Mouse (Mus musculus) G1E (cell line): ENCODE measurements around the gene Arfgap1. TPM values are rescaled to one million over a fixed set of nuclear protein-coding genes. Genes with fewer than 3 reads are reported as not detected.
A peak's percentile ranks its signal among the peaks of the same experiment; 100 is the strongest.

Source experiments
- ATAC-seq: 2 replicates; pipeline ENCODE4 v1.8.0; 2016; ENCODE audit warnings: mild to moderate bottlenecking; ENCODE audit not compliant: insufficient number of reproducible peaks, poor library complexity, low FRiP score, severe bottlenecking; ENCODE audit errors: extremely low read depth
- DNase-seq: peaks from one replicate; pipeline ENCODE4 v3.0.0; 2012; ENCODE audit warnings: low spot score
- H3K27me3 ChIP-seq: 2 replicates; pipeline ENCODE4 v1.6.1; 2012; ENCODE audit warnings: mild to moderate bottlenecking, low read length, inconsistent platforms; ENCODE audit not compliant: insufficient read depth
- H3K36me3 ChIP-seq: replicated peaks from 2 replicates; pipeline ENCODE3; 2012; ENCODE audit warnings: mild to moderate bottlenecking, inconsistent platforms
- H3K4me1 ChIP-seq: 2 replicates; pipeline ENCODE4 v1.6.1; 2012; ENCODE audit warnings: low read depth, low read length, inconsistent platforms, mixed read lengths; ENCODE audit not compliant: insufficient read depth
- H3K4me3 ChIP-seq: 2 replicates; pipeline ENCODE4 v1.5.1; 2012; ENCODE audit warnings: low read depth, mild to moderate bottlenecking, inconsistent platforms, low read length, moderate library complexity, mixed read lengths
- H3K9me3 ChIP-seq: replicated peaks from 2 replicates; pipeline ENCODE4 v1.6.1; 2012; ENCODE audit warnings: inconsistent platforms
- CTCF ChIP-seq: IDR thresholded peaks from 2 replicates; pipeline ENCODE4 v1.5.1; 2012; ENCODE audit warnings: low read depth, low read length, inconsistent platforms, mixed read lengths
- GATA1 ChIP-seq: IDR thresholded peaks from 2 replicates; pipeline ENCODE4 v1.6.1; 2012; ENCODE audit warnings: borderline replicate concordance, low read length, inconsistent platforms, mixed read lengths
- GATA2 ChIP-seq: IDR thresholded peaks from 2 replicates; pipeline ENCODE4 v1.6.1; 2012; ENCODE audit warnings: low read depth, low read length, inconsistent platforms, borderline replicate concordance
- POLR2AphosphoS5 ChIP-seq: IDR thresholded peaks from 2 replicates; pipeline ENCODE4 v1.6.1; 2012; ENCODE audit warnings: low read depth, low read length, inconsistent platforms; ENCODE audit not compliant: insufficient replicate concordance
- TAL1 ChIP-seq: conservative IDR thresholded peaks from 2 replicates; pipeline ENCODE4 v1.6.1; 2012; ENCODE audit warnings: low read depth, low read length, inconsistent platforms, mixed read lengths
- polyA plus RNA-seq: library from polyadenylated mRNA; stranded (reverse); fragments of >175 nt; gene quantifications from 2 replicates; pipeline ENCODE4 v1.2.3, GENCODE M21; 2012
- total RNA-seq, 2 experiments: library from RNA; stranded (forward) in 1 of 2; stranded (reverse) in 1 of 2; fragments of 200-1000 nt in 1 of 2; fragments of >200 nt in 1 of 2; fragmentation: Nextera tagmentation in 1 of 2; gene quantifications; 2 replicates each; pipeline ENCODE4 v1.2.3; 2014 to 2017

Arfgap1 gene
- total and polyA plus RNA-seq, 3 experiments = 27.8 to 56.1 (median 40.6) TPM

DNA sequence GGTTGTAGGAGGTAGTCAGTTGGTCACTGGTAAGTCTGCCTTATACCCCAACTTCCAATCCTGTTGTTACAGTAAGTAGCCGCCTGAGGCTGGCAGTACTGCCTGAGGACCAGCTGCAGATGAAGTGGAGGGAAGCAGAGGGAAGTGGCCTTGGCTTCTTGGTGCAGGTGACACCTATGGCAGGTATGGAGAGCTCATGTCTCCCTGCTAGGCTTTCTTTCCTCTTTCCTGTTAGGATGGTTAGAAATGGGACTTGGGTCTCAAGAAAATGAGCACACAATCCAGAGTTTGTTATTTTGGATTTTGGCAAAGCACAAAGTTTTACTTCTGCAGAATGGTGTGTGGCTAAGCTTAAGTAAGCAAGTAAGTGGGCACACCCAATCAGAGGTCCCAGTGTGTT, 21.9 kb downstream of the Arfgap1 start:
- no peak for TF ChIP-seq CTCF
- TF ChIP-seq TAL1 = no peak
- TF ChIP-seq GATA1 = no peak
- TF ChIP-seq GATA2 = no peak
- TF ChIP-seq POLR2AphosphoS5 = no peak
- Histone ChIP-seq H3K9me3 (no peaks in the 10 kb centered on the region), H3K36me3 (peaks cover 10% of the 10 kb centered on the region), H3K4me3 (no peak overlapping the region), H3K27me3 (peaks cover 3% of the 10 kb centered on the region), H3K4me1 (no peaks in the 10 kb centered on the region)
- ATAC-seq (no peak), DNase-seq (no peak)

DNA sequence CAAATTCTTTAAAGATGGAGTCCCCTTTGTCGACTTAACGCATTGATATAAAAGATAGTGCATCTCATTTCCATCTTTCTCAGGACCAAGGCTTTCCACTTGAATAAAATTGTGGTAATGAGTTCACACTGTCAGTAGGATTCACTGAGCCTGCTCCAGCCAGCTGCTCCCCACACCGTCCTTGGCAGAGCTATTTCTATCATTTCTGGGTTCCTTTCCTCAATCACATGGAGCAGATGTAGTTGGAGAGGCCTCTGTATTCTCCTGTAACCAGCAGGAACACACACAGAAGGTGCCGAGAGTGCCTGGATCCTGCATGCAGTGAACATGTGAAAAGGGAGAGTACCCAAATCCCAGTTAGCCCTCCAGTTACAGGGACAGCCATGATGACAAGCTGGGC, 23.3 kb downstream of the Arfgap1 start:
- DNase-seq (no peak), ATAC-seq (no peak)
- no peaks in the 10 kb centered on the region for H3K4me1 ChIP-seq
- H3K9me3 ChIP-seq = no peaks in the 10 kb centered on the region
- TF ChIP-seq TAL1 = no peak
- TF ChIP-seq POLR2AphosphoS5 = no peak
- no peak for TF ChIP-seq GATA1
- no peak for TF ChIP-seq CTCF
- TF ChIP-seq GATA2 = no peak
- H3K27me3 ChIP-seq = peaks cover 6% of the 10 kb centered on the region
- H3K36me3 ChIP-seq = no peaks in the 10 kb centered on the region
- no peak overlapping the region for H3K4me3 ChIP-seq

DNA sequence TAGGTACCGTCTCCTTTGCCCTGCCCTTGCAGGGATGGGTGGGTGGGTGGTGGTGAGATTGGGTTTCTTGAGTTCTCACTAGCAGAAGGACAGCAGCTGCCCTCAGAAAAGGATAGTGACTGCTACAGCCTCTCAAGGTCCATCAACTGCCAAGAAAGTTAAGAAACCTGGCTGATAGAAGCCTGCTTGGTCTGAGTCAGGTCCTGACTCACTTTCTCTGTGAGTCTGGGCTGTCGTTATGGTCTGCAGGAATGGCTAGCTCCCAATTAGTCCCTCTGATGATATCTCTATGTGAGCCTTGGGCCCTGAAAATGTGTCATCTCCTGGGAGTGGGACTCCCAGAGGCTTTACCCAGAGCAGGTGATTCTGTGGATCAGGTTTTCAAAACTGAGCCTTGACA, 27.3 kb downstream of the Arfgap1 start:
- no peaks in the 10 kb centered on the region for H3K4me1 ChIP-seq
- TF ChIP-seq TAL1 (no peak), GATA2 (no peak), POLR2AphosphoS5 (no peak), GATA1 (no peak)
- DNase-seq (no peak), ATAC-seq (no peak)
- H3K4me3 ChIP-seq = no peak overlapping the region
- no peaks in the 10 kb centered on the region for H3K9me3 ChIP-seq
- H3K27me3 ChIP-seq = peaks cover 26% of the 10 kb centered on the region
- no peaks in the 10 kb centered on the region for H3K36me3 ChIP-seq

DNA sequence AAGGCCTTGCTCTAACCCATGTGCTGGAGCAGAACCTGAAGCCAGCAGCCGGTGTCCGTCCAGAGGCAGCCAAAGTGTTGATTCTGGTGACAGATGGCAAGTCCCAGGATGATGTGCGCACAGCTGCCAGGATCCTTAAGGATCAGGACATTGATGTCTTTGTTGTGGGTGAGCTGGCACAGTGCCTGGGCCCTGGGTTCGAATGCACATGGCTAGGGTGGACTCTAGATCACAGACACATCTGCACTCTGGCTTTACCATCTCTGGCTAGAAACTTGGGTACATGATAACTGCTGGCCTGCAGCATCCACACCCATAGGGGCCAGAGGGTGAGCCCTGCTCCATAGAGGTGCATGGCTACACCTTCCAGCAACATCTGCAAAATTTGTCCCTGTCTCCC, 28.4 kb downstream of the Arfgap1 start:
- H3K4me3 ChIP-seq = no peak overlapping the region
- H3K27me3 ChIP-seq = peaks cover 25% of the 10 kb centered on the region
- no peaks in the 10 kb centered on the region for H3K4me1 ChIP-seq
- TF ChIP-seq POLR2AphosphoS5 (no peak), CTCF (no peak), GATA2 (no peak), GATA1 (no peak)
- no peaks in the 10 kb centered on the region for H3K36me3 ChIP-seq
- no peak for DNase-seq
- no peak for ATAC-seq
- H3K9me3 ChIP-seq = no peaks in the 10 kb centered on the region

DNA sequence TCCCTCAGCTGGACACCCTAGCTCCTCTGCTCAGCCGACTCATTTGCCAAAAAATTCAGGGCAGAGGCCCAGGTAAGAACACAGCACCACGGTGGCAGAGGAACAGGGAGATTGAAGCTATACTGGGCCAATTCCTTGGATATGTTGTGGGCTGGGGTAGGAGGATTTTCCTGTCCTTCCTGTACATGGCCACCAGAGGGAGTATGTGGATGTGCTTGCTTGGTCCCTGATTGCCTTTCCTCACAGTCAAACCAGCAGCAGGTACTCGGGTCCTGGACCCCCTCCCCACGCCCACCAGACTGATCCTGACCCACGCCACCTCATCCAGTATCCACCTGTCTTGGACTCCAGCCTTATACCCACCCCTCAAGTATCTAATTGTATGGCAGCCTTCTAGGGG, 29.4 kb downstream of the Arfgap1 start:
- TF ChIP-seq GATA2 (no peak), POLR2AphosphoS5 (no peak), TAL1 (no peak), CTCF (peak; percentile 90), GATA1 (no peak)
- ATAC-seq = no peak; the same call in none of the 2 replicates
- DNase-seq = peak; percentile 60
- Histone ChIP-seq H3K9me3 (no peaks in the 10 kb centered on the region), H3K36me3 (no peaks in the 10 kb centered on the region), H3K27me3 (peaks cover 25% of the 10 kb centered on the region), H3K4me3 (no peak overlapping the region), H3K4me1 (no peaks in the 10 kb centered on the region)

DNA sequence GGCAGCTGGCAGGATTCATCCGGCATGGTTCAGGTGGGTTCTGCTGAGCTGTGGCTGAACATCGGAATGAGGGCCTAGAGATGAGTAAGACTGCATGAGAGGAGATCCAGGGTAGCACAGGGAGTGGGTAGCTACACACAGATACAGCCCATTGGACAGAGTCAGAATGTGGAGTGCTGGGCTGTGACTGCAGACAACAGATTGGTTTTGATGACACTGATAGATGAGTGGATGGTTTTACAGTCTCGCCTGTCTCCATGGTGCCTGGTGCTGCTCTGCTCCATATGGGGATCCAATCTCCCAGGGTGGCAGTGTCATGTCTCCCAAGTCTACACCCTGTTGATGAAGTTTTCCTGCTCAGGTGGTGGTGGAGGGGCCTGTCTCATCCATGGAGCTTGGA, 29.9 kb downstream of the Arfgap1 start:
- no peak for ATAC-seq
- Histone ChIP-seq H3K4me3 (no peak overlapping the region), H3K36me3 (no peaks in the 10 kb centered on the region), H3K9me3 (no peaks in the 10 kb centered on the region), H3K27me3 (peaks cover 26% of the 10 kb centered on the region), H3K4me1 (no peaks in the 10 kb centered on the region)
- TF ChIP-seq GATA1 (no peak), TAL1 (no peak), CTCF (no peak), GATA2 (no peak), POLR2AphosphoS5 (no peak)
- no peak for DNase-seq

DNA sequence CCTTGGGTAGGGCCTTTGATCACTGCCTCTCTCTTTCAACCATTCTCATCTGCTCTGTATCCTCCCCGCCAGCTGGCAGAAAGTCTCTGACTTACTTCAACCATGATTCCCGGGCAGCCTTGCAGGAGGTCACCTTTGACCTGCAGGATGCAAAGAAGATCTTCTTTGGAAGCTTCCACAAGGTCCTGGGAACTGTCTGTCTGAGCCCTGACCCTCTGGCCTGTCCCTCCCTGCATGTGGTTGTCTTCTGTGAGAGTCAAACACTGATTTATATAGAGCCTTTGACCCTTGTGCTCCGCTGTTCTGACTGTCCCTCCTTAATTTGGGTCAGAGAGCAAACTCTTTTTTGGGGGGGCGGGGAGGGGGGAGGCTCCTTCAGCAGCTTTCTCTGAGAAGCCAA, 40.0 kb downstream of the Arfgap1 start:
- ATAC-seq (no peak), DNase-seq (no peak)
- Histone ChIP-seq H3K4me3 (no peak overlapping the region), H3K27me3 (peaks cover 17% of the 10 kb centered on the region), H3K36me3 (no peaks in the 10 kb centered on the region), H3K9me3 (no peaks in the 10 kb centered on the region), H3K4me1 (no peaks in the 10 kb centered on the region)
- no peak for TF ChIP-seq POLR2AphosphoS5
- no peak for TF ChIP-seq GATA2
- TF ChIP-seq CTCF = no peak
- no peak for TF ChIP-seq TAL1
- no peak for TF ChIP-seq GATA1
